Mouse (Mus musculus): ENCODE results near the gene Hspb7. TPM values are rescaled to one million over a fixed set of nuclear protein-coding genes. Genes with fewer than 3 reads are reported as not detected.

Gene Hspb7
- polyA plus RNA-seq, 1 experiment from 2014 or later, result 0.80 TPM

GRCm38 (mm10) chr4:141411430-141411992 is 9.1 kb upstream of the Hspb7 start:
- Histone ChIP-seq H3K9ac (replicated peaks; ENCODE audit: low read length) (no peak overlapping the region), H3K9me3 (ENCODE audit: low read length) (no peaks in the 10 kb centered on the region), H3K27me3 (ENCODE audit: insufficient read depth, low read length) (no peaks in the 10 kb centered on the region), H3K4me2 (replicated peaks; ENCODE audit: low read depth, low read length) (0 out of 2 replicates have a peak overlapping the region, but pooled peaks have one; percentile 14), H3K4me3 (ENCODE audit: low read length) (no peak overlapping the region), H3K36me3 (ENCODE audit: insufficient read depth, low read length) (no peaks in the 10 kb centered on the region), H3K4me1 (ENCODE audit: insufficient read depth, low read length) (no peaks in the 10 kb centered on the region), H3K27ac (ENCODE audit: low read length) (no peak overlapping the region)
- WGBS, result 17% methylated on average over 22 of the region's 22 CpGs
- ATAC-seq (ENCODE audit: low FRiP score, low TSS enrichment), result no peak

GRCm38 (mm10) chr4:141415924-141416323 is 4.7 kb upstream of the Hspb7 start, which contains the start of gene Clcnkb:
Gene Clcnkb (minus strand): TSS chr4:141416014.
- Histone ChIP-seq H3K4me3 (ENCODE audit: low read length) (no peak within 1 kb of the TSS), H3K27ac (ENCODE audit: low read length) (peak within 1 kb of the TSS; percentile 40; the same call in 1 of the 2 replicates), H3K9me3 (ENCODE audit: low read length) (no peaks in the 10 kb centered on the region), H3K36me3 (ENCODE audit: insufficient read depth, low read length) (no peaks in the 10 kb centered on the region), H3K9ac (replicated peaks; ENCODE audit: low read length) (peak within 1 kb of the TSS; percentile 8; the same call in 1 of the 2 replicates), H3K4me2 (replicated peaks; ENCODE audit: low read depth, low read length) (0 out of 2 replicates have a peak within 1 kb of the TSS, but pooled peaks have one; percentile 7), H3K27me3 (ENCODE audit: insufficient read depth, low read length) (no peaks in the 10 kb centered on the region), H3K4me1 (ENCODE audit: insufficient read depth, low read length) (peaks cover 17% of the 10 kb centered on the region; the same call in 1 of the 2 replicates)
- ATAC-seq (ENCODE audit: low FRiP score, low TSS enrichment), result no peak
- 70% methylated on average over 7 of the region's 7 CpGs for WGBS

DNA sequence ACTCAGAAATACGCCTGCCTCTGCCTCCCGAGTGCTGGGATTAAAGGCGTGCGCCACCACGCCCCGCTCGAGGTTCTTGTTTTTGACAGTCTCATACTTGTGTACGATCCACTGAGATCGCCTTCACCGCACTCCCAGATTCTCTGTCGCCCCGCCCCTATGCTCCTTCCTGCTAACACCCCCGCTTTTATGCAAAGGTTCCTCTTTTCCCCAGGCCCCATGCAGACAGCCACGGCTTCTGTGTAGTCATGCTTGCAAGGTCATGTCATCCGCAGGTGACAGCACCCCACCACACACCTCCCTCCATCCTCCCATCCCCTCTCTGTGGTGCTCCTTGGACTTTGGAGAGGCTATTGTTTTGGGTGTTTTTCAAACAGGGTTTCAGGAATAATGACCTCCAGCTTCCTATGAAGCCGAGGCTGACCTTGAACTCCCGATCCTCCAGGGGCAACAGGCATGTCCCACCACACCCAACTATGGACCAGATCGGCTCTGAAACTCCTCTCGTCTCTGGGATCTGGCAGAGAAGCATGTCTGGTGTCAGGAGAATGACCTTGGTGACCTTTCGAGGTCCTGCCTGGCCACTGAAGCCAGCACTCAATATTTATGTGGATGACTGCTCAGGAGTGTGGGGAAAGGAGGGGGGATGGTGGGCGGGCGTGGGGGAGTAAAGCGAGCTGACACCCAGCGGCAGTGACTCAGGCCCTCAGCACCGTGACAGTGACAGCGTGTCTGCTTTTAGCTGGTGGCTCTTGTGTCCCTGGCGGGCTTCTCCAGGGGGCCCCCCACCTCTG is 984 bp upstream of the Hspb7 start:
- Histone ChIP-seq H3K4me3 (ENCODE audit: low read length) (no peak overlapping the region), H3K36me3 (ENCODE audit: insufficient read depth, low read length) (no peaks in the 10 kb centered on the region), H3K9ac (replicated peaks; ENCODE audit: low read length) (no peak overlapping the region; the same call in 1 of the 2 replicates), H3K27me3 (ENCODE audit: insufficient read depth, low read length) (no peaks in the 10 kb centered on the region; the same call in 1 of the 2 replicates), H3K4me2 (replicated peaks; ENCODE audit: low read depth, low read length) (no peak overlapping the region), H3K27ac (ENCODE audit: low read length) (peak overlapping the region; percentile 33; the same call in 1 of the 2 replicates), H3K4me1 (ENCODE audit: insufficient read depth, low read length) (peaks cover 27% of the 10 kb centered on the region), H3K9me3 (ENCODE audit: low read length) (no peaks in the 10 kb centered on the region)
- ATAC-seq (ENCODE audit: low FRiP score, low TSS enrichment), result peak; percentile 53
- 47% methylated on average over 27 of the region's 27 CpGs for WGBS

DNA sequence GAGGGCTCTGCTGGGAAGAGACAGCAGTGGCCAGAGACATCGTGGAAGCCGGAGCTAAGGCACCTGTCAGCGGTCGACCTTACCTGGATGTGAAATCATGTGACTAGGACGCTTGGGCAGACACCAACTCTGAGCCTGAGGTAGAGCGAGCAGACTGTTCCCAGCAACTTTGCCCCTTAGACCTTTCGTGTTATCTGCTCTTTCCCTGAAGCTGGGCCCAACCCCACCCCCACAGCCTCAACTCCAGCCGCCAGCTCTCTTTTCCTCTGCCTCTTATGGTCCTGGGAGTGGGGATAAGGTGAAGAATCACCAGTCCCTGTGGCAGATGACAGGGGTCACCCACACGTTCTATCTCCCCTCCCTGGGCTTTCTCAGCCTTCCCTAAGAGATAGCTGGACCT is 307 bp downstream of the Hspb7 start:
- no peak overlapping the region for H3K27ac ChIP-seq (ENCODE audit: low read length)
- no peak for ATAC-seq (ENCODE audit: low FRiP score, low TSS enrichment)
- peaks cover 35% of the 10 kb centered on the region for H3K4me1 ChIP-seq (ENCODE audit: insufficient read depth, low read length)
- no peaks in the 10 kb centered on the region; the same call in 1 of the 2 replicates for H3K27me3 ChIP-seq (ENCODE audit: insufficient read depth, low read length)
- H3K9ac ChIP-seq (replicated peaks; ENCODE audit: low read length), result peak overlapping the region; percentile 48; the same call in 1 of the 2 replicates
- H3K9me3 ChIP-seq (ENCODE audit: low read length), result no peaks in the 10 kb centered on the region
- WGBS, result 58% methylated on average over 9 of the region's 9 CpGs
- no peak overlapping the region for H3K4me3 ChIP-seq (ENCODE audit: low read length)
- no peaks in the 10 kb centered on the region for H3K36me3 ChIP-seq (ENCODE audit: insufficient read depth, low read length)
- no peak overlapping the region for H3K4me2 ChIP-seq (replicated peaks; ENCODE audit: low read depth, low read length)

DNA sequence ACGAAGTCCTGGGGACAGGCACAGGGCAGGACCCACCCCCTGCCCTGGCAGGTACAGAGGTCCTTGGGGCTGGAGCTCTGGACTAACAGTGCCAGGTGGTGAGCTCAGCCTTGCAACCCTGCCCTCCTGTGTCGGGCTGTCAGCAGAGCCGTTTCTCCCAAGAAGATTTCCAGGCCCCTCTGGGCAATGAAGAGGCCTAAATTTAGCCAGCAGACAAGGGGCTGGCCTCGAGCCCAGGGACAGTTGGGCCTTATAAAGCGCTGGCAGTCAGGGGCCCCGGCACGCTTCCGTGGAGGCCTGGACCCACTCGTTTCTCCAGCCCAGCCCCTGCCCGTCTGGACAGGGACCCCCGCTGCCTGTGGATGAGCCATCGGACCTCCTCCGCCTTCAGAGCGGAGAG is 844 bp downstream of the Hspb7 start:
- 44% methylated on average over 14 of the region's 14 CpGs for WGBS
- Histone ChIP-seq H3K9me3 (ENCODE audit: low read length) (no peaks in the 10 kb centered on the region), H3K36me3 (ENCODE audit: insufficient read depth, low read length) (no peaks in the 10 kb centered on the region), H3K4me3 (ENCODE audit: low read length) (no peak overlapping the region), H3K4me1 (ENCODE audit: insufficient read depth, low read length) (peaks cover 39% of the 10 kb centered on the region), H3K4me2 (replicated peaks; ENCODE audit: low read depth, low read length) (no peak overlapping the region), H3K9ac (replicated peaks; ENCODE audit: low read length) (peak overlapping the region; percentile 48), H3K27me3 (ENCODE audit: insufficient read depth, low read length) (no peaks in the 10 kb centered on the region; the same call in 1 of the 2 replicates), H3K27ac (ENCODE audit: low read length) (no peak overlapping the region)
- no peak for ATAC-seq (ENCODE audit: low FRiP score, low TSS enrichment)

DNA sequence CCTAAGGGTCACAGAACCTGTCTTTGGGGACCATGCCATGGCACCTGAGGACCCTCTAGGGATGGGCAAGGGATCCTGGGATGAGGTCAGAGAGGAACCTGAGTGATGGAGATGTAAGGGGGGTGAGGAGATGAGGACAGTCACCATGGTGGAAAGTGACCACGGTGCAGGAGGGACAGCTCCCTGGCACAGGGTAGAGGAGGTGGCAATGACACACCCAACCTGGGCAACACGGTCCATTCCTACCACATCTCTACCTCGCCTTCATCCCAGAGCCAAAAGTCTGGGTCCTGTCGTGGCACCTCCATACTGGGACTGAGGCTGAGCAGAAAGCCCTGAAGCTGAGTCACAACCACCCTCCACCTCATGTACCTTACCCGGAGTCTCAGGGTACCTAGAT is 2.3 kb downstream of the Hspb7 start:
- Histone ChIP-seq H3K27me3 (ENCODE audit: insufficient read depth, low read length) (no peaks in the 10 kb centered on the region; the same call in 1 of the 2 replicates), H3K4me1 (ENCODE audit: insufficient read depth, low read length) (peaks cover 46% of the 10 kb centered on the region), H3K4me2 (replicated peaks; ENCODE audit: low read depth, low read length) (no peak overlapping the region), H3K9me3 (ENCODE audit: low read length) (no peaks in the 10 kb centered on the region), H3K9ac (replicated peaks; ENCODE audit: low read length) (no peak overlapping the region), H3K36me3 (ENCODE audit: insufficient read depth, low read length) (no peaks in the 10 kb centered on the region), H3K27ac (ENCODE audit: low read length) (no peak overlapping the region), H3K4me3 (ENCODE audit: low read length) (no peak overlapping the region)
- 76% methylated on average over 5 of the region's 5 CpGs for WGBS
- ATAC-seq (ENCODE audit: low FRiP score, low TSS enrichment), result no peak

GRCm38 (mm10) chr4:141423288-141423687 is 2.7 kb downstream of the Hspb7 start:
- peaks cover 46% of the 10 kb centered on the region for H3K4me1 ChIP-seq (ENCODE audit: insufficient read depth, low read length)
- ATAC-seq (ENCODE audit: low FRiP score, low TSS enrichment), result no peak
- H3K9ac ChIP-seq (replicated peaks; ENCODE audit: low read length), result no peak overlapping the region
- no peak overlapping the region for H3K4me2 ChIP-seq (replicated peaks; ENCODE audit: low read depth, low read length)
- no peak overlapping the region for H3K4me3 ChIP-seq (ENCODE audit: low read length)
- 80% methylated on average over 5 of the region's 5 CpGs for WGBS
- no peak overlapping the region for H3K27ac ChIP-seq (ENCODE audit: low read length)
- no peaks in the 10 kb centered on the region for H3K9me3 ChIP-seq (ENCODE audit: low read length)
- H3K36me3 ChIP-seq (ENCODE audit: insufficient read depth, low read length), result no peaks in the 10 kb centered on the region
- H3K27me3 ChIP-seq (ENCODE audit: insufficient read depth, low read length), result no peaks in the 10 kb centered on the region; the same call in 1 of the 2 replicates

DNA sequence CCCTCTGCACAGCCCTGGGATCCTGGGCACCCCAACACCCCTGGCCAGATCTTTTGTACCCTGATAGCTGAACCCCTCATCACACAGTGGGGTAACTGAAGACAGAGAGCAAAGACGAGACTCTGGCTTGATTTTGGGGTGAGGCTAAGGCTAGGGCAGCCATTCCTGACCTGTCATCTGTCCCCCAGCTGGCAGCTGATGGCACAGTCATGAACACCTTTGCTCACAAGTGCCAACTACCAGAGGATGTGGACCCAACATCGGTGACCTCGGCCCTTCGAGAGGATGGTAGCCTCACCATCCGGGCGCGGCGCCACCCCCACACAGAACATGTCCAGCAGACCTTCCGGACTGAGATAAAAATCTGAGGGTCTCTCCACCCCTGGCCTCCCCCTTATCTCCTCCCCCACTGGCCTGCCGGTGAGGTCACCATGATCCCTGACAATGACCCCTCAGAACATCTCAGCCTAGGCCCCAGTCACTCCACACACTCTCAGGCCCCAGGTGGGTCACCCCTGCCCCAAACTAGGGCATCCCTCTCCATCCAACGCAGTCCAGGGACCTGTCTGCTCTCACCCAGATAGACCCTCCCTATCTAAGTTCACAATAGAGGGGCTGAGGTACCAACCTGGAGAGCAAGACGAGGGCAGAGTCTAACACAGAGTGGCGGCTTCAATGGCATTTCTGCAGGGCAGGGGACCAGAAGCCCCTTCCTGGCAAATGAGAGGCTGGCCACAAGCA is 3.3 kb downstream of the Hspb7 start:
- Histone ChIP-seq H3K4me1 (ENCODE audit: insufficient read depth, low read length) (peaks cover 46% of the 10 kb centered on the region), H3K36me3 (ENCODE audit: insufficient read depth, low read length) (no peaks in the 10 kb centered on the region), H3K9ac (replicated peaks; ENCODE audit: low read length) (no peak overlapping the region), H3K27me3 (ENCODE audit: insufficient read depth, low read length) (no peaks in the 10 kb centered on the region; the same call in 1 of the 2 replicates), H3K4me3 (ENCODE audit: low read length) (no peak overlapping the region), H3K27ac (ENCODE audit: low read length) (no peak overlapping the region), H3K4me2 (replicated peaks; ENCODE audit: low read depth, low read length) (no peak overlapping the region), H3K9me3 (ENCODE audit: low read length) (no peaks in the 10 kb centered on the region)
- no peak for ATAC-seq (ENCODE audit: low FRiP score, low TSS enrichment)
- 82% methylated on average over 13 of the region's 13 CpGs for whole genome bisulfite sequencing

GRCm38 (mm10) chr4:141425484-141426479 is 5.2 kb downstream of the Hspb7 start:
- peak; percentile 85 for ATAC-seq (ENCODE audit: low FRiP score, low TSS enrichment)
- WGBS, result 4% methylated on average over 36 of the region's 36 CpGs
- peak overlapping the region; percentile 58 for H3K27ac ChIP-seq (ENCODE audit: low read length)
- no peaks in the 10 kb centered on the region for H3K9me3 ChIP-seq (ENCODE audit: low read length)
- H3K9ac ChIP-seq (replicated peaks; ENCODE audit: low read length), result peak overlapping the region; percentile 35
- H3K27me3 ChIP-seq (ENCODE audit: insufficient read depth, low read length), result no peaks in the 10 kb centered on the region; the same call in 1 of the 2 replicates
- H3K36me3 ChIP-seq (ENCODE audit: insufficient read depth, low read length), result no peaks in the 10 kb centered on the region
- peaks cover 30% of the 10 kb centered on the region for H3K4me1 ChIP-seq (ENCODE audit: insufficient read depth, low read length)
- H3K4me2 ChIP-seq (replicated peaks; ENCODE audit: low read depth, low read length), result peak overlapping the region; percentile 73
- peak overlapping the region; percentile 42 for H3K4me3 ChIP-seq (ENCODE audit: low read length)

Data from kidney, embryonic 16.5 days (tissue).